Mouse (Mus musculus) G1E (cell line): ENCODE measurements around the gene Tmco3. TPM values are rescaled to one million over a fixed set of nuclear protein-coding genes. Genes with fewer than 3 reads are reported as not detected.
"Not testable (repeated sequence)": the region's sequence is repeated elsewhere in the genome, so short reads cannot be mapped to it uniquely, and the experiment has no call there.

Experiments used
- ATAC-seq: 2 replicates; pipeline ENCODE4 v1.8.0; 2016; ENCODE audit warnings: mild to moderate bottlenecking; ENCODE audit not compliant: insufficient number of reproducible peaks, poor library complexity, low FRiP score, severe bottlenecking; ENCODE audit errors: extremely low read depth
- DNase-seq: peaks from one replicate; pipeline ENCODE4 v3.0.0; 2012; ENCODE audit warnings: low spot score
- H3K27me3 ChIP-seq: 2 replicates; pipeline ENCODE4 v1.6.1; 2012; ENCODE audit warnings: mild to moderate bottlenecking, low read length, inconsistent platforms; ENCODE audit not compliant: insufficient read depth
- H3K36me3 ChIP-seq: replicated peaks from 2 replicates; pipeline ENCODE3; 2012; ENCODE audit warnings: mild to moderate bottlenecking, inconsistent platforms
- H3K4me1 ChIP-seq: 2 replicates; pipeline ENCODE4 v1.6.1; 2012; ENCODE audit warnings: low read depth, low read length, inconsistent platforms, mixed read lengths; ENCODE audit not compliant: insufficient read depth
- H3K4me3 ChIP-seq: 2 replicates; pipeline ENCODE4 v1.5.1; 2012; ENCODE audit warnings: low read depth, mild to moderate bottlenecking, inconsistent platforms, low read length, moderate library complexity, mixed read lengths
- H3K9me3 ChIP-seq: replicated peaks from 2 replicates; pipeline ENCODE4 v1.6.1; 2012; ENCODE audit warnings: inconsistent platforms
- CTCF ChIP-seq: IDR thresholded peaks from 2 replicates; pipeline ENCODE4 v1.5.1; 2012; ENCODE audit warnings: low read depth, low read length, inconsistent platforms, mixed read lengths
- GATA1 ChIP-seq: IDR thresholded peaks from 2 replicates; pipeline ENCODE4 v1.6.1; 2012; ENCODE audit warnings: borderline replicate concordance, low read length, inconsistent platforms, mixed read lengths
- GATA2 ChIP-seq: IDR thresholded peaks from 2 replicates; pipeline ENCODE4 v1.6.1; 2012; ENCODE audit warnings: low read depth, low read length, inconsistent platforms, borderline replicate concordance
- POLR2AphosphoS5 ChIP-seq: IDR thresholded peaks from 2 replicates; pipeline ENCODE4 v1.6.1; 2012; ENCODE audit warnings: low read depth, low read length, inconsistent platforms; ENCODE audit not compliant: insufficient replicate concordance
- TAL1 ChIP-seq: conservative IDR thresholded peaks from 2 replicates; pipeline ENCODE4 v1.6.1; 2012; ENCODE audit warnings: low read depth, low read length, inconsistent platforms, mixed read lengths
- polyA plus RNA-seq: library from polyadenylated mRNA; stranded (reverse); fragments of >175 nt; gene quantifications from 2 replicates; pipeline ENCODE4 v1.2.3, GENCODE M21; 2012
- total RNA-seq, 2 experiments: library from RNA; stranded (forward) in 1 of 2; stranded (reverse) in 1 of 2; fragments of 200-1000 nt in 1 of 2; fragments of >200 nt in 1 of 2; fragmentation: Nextera tagmentation in 1 of 2; gene quantifications; 2 replicates each; pipeline ENCODE4 v1.2.3; 2014 to 2017

The Tmco3 gene
- total and polyA plus RNA-seq, 3 experiments = 5.8 to 13.4 (median 12.6) TPM

DNA sequence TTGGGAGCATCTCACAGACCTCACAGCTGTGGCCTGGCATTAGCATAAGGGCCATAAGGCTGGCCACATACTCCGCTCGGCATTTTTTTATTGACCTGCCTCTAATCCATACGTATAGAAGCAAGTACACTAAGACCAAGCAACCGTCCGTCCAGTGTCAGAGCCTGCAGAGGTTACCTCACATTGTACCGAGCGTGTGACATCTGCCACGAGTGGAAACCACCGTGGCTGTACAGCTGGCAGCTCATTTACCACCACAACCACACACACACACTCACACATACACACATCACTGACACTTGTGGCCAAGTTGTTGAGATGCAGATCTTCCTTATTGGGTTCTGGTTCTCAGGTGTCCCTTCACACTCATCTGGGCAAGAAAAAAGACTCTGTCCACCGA lies 28.7 kb downstream of the Tmco3 start:
- Histone ChIP-seq H3K27me3 (no peaks in the 10 kb centered on the region), H3K4me3 (no peak overlapping the region), H3K9me3 (no peaks in the 10 kb centered on the region), H3K4me1 (peaks cover 4% of the 10 kb centered on the region; the same call in 1 of the 2 replicates), H3K36me3 (peaks cover 65% of the 10 kb centered on the region)
- DNase-seq (no peak), ATAC-seq (no peak)
- TF ChIP-seq TAL1 = no peak
- TF ChIP-seq POLR2AphosphoS5 = no peak
- TF ChIP-seq CTCF = no peak
- no peak for TF ChIP-seq GATA2

DNA sequence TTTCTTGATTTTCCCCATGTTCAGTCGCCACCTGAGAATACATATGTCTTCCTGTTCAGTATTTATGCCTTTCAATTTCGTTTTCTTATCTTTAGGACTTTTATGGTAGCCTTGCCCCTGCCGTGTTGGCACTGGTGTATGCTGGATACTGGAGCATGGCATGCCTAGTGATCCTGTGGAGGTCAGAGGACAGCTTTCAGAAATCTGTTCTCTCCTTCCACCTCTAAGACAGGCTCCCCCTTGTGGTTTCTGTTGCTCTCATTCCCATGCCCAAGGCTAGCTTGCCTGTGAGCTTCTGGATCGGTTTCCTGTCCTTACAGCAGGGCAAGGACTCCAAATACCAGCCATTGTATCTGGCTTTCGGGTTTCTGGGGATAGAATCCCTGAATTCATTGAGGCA lies 38.6 kb downstream of the Tmco3 start:
- TF ChIP-seq CTCF = no peak
- TF ChIP-seq TAL1 = no peak
- TF ChIP-seq POLR2AphosphoS5 = no peak
- no peak for TF ChIP-seq GATA1
- TF ChIP-seq GATA2 = no peak
- DNase-seq (no peak), ATAC-seq (no peak)
- Histone ChIP-seq H3K4me3 (no peak overlapping the region), H3K36me3 (peaks cover 6% of the 10 kb centered on the region), H3K9me3 (no peaks in the 10 kb centered on the region), H3K4me1 (no peaks in the 10 kb centered on the region), H3K27me3 (peaks cover 20% of the 10 kb centered on the region)

DNA sequence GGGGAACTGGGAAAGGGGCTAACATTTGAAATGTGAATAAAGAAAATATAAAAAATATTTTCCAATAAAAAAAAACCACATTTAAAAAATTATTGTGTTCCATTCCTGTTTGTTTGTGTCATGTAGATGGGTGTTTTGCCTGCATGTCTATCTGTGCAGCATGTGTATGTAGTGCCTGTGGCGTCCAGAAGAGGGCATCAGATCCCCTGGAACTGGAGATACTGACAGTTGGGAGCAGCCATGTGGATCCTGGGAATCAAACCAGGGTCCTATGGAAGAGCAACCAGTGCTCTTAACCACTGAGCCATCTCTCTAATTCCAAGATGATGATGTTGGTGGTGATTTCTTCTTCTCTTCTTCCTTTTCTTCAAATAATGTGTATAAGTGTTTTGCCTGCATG lies 46.7 kb downstream of the Tmco3 start:
- Histone ChIP-seq H3K36me3 (no peaks in the 10 kb centered on the region), H3K4me3 (no peak overlapping the region), H3K27me3 (peaks cover 32% of the 10 kb centered on the region), H3K9me3 (no peaks in the 10 kb centered on the region), H3K4me1 (peaks cover 13% of the 10 kb centered on the region)
- TF ChIP-seq TAL1 (no peak), CTCF (peak; percentile 23; the same call in 1 of the 2 replicates)
- ATAC-seq = no peak
- no peak for DNase-seq

DNA sequence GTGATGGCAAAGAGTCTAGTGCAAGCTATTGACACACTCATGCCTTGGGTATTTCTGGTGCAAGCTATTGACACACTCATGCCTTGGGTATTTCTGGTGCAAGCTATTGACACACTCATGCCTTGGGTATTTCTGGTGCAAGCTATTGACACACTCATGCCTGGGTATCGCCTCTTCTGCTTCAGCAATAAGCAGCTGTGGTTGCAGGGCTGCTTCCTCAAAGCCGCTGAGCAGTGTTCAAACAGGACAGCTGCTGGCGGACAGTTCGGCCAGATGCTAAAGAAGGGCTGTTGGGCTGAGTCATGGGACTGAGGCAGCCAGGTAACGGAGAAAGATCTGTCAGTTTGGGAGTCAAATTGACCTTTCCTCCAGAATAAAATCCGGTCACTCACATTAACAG lies 49.3 kb downstream of the Tmco3 start:
- ATAC-seq, DNase-seq, H3K4me3 ChIP-seq, H3K9me3 ChIP-seq: not testable (repeated sequence)
- Histone ChIP-seq H3K4me1 (peaks cover 34% of the 10 kb centered on the region), H3K27me3 (peaks cover 11% of the 10 kb centered on the region), H3K36me3 (peaks cover 23% of the 10 kb centered on the region)

DNA sequence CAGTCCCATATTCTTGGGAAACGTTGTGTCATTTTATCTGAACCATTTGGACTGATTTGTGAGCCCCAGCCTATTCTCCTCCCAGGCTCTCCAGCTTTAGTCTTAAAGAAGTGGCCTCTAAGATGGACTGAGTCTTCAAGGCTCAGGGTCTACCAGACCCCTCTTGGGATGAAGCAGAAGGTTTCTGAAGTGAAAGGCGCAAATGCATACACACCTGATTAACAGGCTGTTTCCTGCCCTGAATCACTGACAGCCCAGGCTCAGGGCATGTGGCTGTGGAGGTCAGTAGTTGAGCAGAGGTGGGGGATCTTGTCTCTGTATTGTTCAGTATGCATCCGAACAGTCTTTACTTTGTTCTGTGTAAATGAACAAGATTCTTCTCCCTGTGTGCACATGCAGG lies 49.7 kb downstream of the Tmco3 start:
- no peak for TF ChIP-seq GATA2
- TF ChIP-seq CTCF = no peak
- TF ChIP-seq GATA1 = no peak
- no peak for TF ChIP-seq POLR2AphosphoS5
- no peak for TF ChIP-seq TAL1
- Histone ChIP-seq H3K36me3 (peaks cover 27% of the 10 kb centered on the region), H3K27me3 (peaks cover 7% of the 10 kb centered on the region; the same call in 1 of the 2 replicates), H3K9me3 (no peaks in the 10 kb centered on the region), H3K4me3 (no peak overlapping the region; the same call in 1 of the 2 replicates), H3K4me1 (peaks cover 38% of the 10 kb centered on the region)
- no peak for DNase-seq
- no peak for ATAC-seq

DNA sequence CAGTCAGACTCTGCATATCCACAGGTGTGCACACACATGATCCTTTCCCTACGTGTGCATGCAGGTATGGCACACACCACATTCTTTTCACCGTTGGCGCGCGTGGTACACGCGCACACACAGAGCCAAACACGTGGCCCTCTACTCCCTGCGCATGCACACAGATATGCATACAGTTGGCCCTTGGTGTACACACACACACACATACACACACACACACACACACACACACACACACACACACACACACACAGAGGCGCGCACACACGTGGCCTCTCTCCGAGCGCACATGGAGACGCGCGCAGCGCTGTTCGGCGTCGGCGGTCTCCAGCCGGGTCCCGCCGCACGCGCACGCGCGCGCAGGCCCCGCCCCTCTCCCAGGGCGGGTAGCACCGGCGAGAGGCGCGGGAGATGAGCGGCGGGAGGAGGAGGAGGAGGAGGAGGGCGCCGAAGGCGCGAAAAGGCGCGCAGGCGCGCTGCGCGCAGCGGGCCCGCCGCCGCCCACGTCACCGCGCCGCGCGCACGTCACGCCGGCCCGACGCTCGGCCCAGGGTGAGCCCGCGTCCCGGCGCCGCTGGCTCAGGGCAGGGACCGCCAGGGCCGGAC lies 50.4 kb downstream of the Tmco3 start, which contains the start of gene Tfdp1:
Gene Tfdp1 (plus strand): TSS at position 497 of the 606 bp plus-strand sequence.
- H3K9me3 ChIP-seq = no peaks in the 10 kb centered on the region
- H3K36me3 ChIP-seq = peaks cover 34% of the 10 kb centered on the region
- H3K27me3 ChIP-seq = peaks cover 4% of the 10 kb centered on the region; the same call in 1 of the 2 replicates
- DNase-seq = peak; percentile 92
- H3K4me1 ChIP-seq = peaks cover 45% of the 10 kb centered on the region
- peak; percentile 48 for ATAC-seq
- H3K4me3 ChIP-seq = peak within 1 kb of the TSS; percentile 82
- TF ChIP-seq GATA1 (no peak), POLR2AphosphoS5 (peak; percentile 85; the same call in 1 of the 2 replicates)

DNA sequence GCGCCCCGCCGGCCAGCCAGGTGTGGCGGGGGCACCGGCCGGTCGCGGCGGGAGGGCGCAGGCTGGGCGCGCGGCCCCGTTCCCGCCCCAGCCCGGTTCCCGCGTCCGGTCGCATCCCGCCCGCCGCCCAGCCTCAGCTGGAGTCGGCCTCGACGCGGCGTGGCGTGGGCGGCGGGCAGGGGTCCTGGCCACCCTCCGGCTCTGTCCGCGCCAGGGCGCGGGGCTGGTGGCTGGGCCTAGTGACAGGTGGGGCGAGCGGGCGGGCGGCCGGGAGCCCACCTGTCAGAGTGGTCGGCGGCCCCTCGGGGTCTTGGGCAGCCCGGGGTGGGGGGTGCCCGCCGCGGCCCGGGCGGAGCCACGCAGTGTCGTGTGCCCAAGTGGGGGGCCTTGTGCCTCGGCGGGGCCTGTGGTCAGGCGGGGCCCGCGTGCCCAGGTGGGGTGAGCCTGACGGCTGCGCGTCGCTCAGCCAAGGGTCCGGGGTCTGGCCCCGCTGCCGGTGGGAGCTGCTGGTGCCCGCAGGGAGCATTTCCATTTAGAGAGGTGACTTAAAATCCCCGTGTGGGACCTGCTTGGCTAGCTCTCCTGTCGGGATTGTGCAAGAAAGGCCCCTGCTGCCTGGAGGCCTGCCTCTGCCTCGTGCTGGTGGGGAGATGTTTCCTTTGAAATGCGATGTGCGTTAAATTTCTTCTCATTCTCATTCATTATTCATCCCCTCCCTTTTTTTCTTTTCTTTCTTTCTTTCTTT lies 51.1 kb downstream of the Tmco3 start:
- peaks cover 41% of the 10 kb centered on the region for H3K36me3 ChIP-seq
- peak overlapping the region; percentile 82 for H3K4me3 ChIP-seq
- DNase-seq = peak; percentile 32
- no peaks in the 10 kb centered on the region for H3K9me3 ChIP-seq
- TF ChIP-seq GATA2 (no peak), CTCF (no peak), POLR2AphosphoS5 (no peak), TAL1 (no peak), GATA1 (no peak)
- no peak for ATAC-seq
- H3K4me1 ChIP-seq = peaks cover 52% of the 10 kb centered on the region
- H3K27me3 ChIP-seq = 0 out of 2 replicates have a peak, but pooled peaks cover under 1% of the 10 kb centered on the region
